ENCODE assay signal across 28 mouse cellular contexts in genomic region chr5:119785959-119786358, GRCm38 (mm10). TPM values are rescaled to one million over a fixed set of nuclear protein-coding genes. Genes with fewer than 3 reads are reported as not detected.
DNase-seq lines count a peak whose midpoint lies in the region; ATAC-seq and TF ChIP-seq lines count a peak whose summit lies in the region.
"Had no signal": no experiment of that assay in that cellular context is flagged by ENCODE, and none has a peak within 500 bp of the region (broad histone marks: within the 10 kb centered on the region; RNA-seq: fewer than 3 reads in every experiment).

No protein-coding gene starts in this region.

- no peak overlapping the region for H3K9ac ChIP-seq in heart, adult 2 months (ENCODE audit: low read depth, low read length)
- H3K9ac ChIP-seq in liver, postnatal 0 days (replicated peaks), result no peak overlapping the region
- H3K9ac ChIP-seq in liver, embryonic 11.5 days (ENCODE audit: low read depth, low read length), result no peak overlapping the region
- no peak overlapping the region for H3K9ac ChIP-seq in neural tube, embryonic 15.5 days (replicated peaks)
- H3K9ac ChIP-seq: embryonic facial prominence, embryonic 13.5 days; forebrain, embryonic 15.5 days; hindbrain, embryonic 12.5 days; neural tube, embryonic 12.5 days had no signal

- no peak for TF ChIP-seq EP300 in heart, adult 2 months (IDR thresholded peaks at IDR 0.05; ENCODE audit: insufficient read depth, low read depth, low read length)
- no peak for TF ChIP-seq EP300 in liver, postnatal 0 days (IDR thresholded peaks at IDR 0.05; ENCODE audit: low read depth)

- ATAC-seq in liver, postnatal 0 days, result no peak
- no peak for ATAC-seq in liver, embryonic 11.5 days (replicated peaks; ENCODE audit: low FRiP score)
- ATAC-seq in neural tube, embryonic 15.5 days (ENCODE audit: low FRiP score), result no peak
- ATAC-seq: activated CD4-positive, CD25-positive, alpha-beta regulatory T cell, adult 4 months; CD4-positive, CD25-positive, alpha-beta regulatory T cell, adult 4 months; forebrain, embryonic 15.5 days had no signal

- no peak overlapping the region for H3K27ac ChIP-seq in heart, adult 2 months
- H3K27ac ChIP-seq in liver, postnatal 0 days (ENCODE audit: low read depth), result no peak overlapping the region
- no peak overlapping the region for H3K27ac ChIP-seq in liver, embryonic 11.5 days (ENCODE audit: low read depth, low read length)
- H3K27ac ChIP-seq in neural tube, embryonic 15.5 days (replicated peaks), result no peak overlapping the region
- H3K27ac ChIP-seq: embryonic facial prominence, embryonic 13.5 days; forebrain, embryonic 15.5 days; heart, embryonic 10.5 days; hindbrain, embryonic 12.5 days; macrophage; midbrain, embryonic 10.5 days; neural tube, embryonic 12.5 days had no signal

- H3K9me3 ChIP-seq in liver, postnatal 0 days (ENCODE audit: low read length), result no peaks in the 10 kb centered on the region
- H3K9me3 ChIP-seq in liver, embryonic 11.5 days (ENCODE audit: control insufficient read depth, low read length), result peaks cover 5% of the 10 kb centered on the region
- H3K9me3 ChIP-seq in neural tube, embryonic 15.5 days (replicated peaks), result no peaks in the 10 kb centered on the region
- H3K9me3 ChIP-seq: embryonic facial prominence, embryonic 13.5 days; forebrain, embryonic 15.5 days; heart, embryonic 10.5 days; hindbrain, embryonic 12.5 days had no signal

- no peak overlapping the region for H3K4me2 ChIP-seq in liver, postnatal 0 days (ENCODE audit: low read depth, low read length)
- no peak overlapping the region for H3K4me2 ChIP-seq in liver, embryonic 11.5 days
- H3K4me2 ChIP-seq in neural tube, embryonic 15.5 days, result no peak overlapping the region
- H3K4me2 ChIP-seq: embryonic facial prominence, embryonic 13.5 days; forebrain, embryonic 15.5 days; hindbrain, embryonic 12.5 days; neural tube, embryonic 12.5 days had no signal

- H3K79me2 ChIP-seq in heart, adult 2 months (replicated peaks; ENCODE audit: control insufficient read depth, insufficient read depth, low read length), result no peaks in the 10 kb centered on the region

- no peak overlapping the region for H3K4me3 ChIP-seq in heart, adult 2 months
- H3K4me3 ChIP-seq in liver, postnatal 0 days (ENCODE audit: low read depth, low read length), result no peak overlapping the region
- no peak overlapping the region for H3K4me3 ChIP-seq in liver, embryonic 11.5 days (ENCODE audit: low read depth, low read length)
- H3K4me3 ChIP-seq in neural tube, embryonic 15.5 days (replicated peaks), result no peak overlapping the region
- H3K4me3 ChIP-seq: embryonic facial prominence, embryonic 13.5 days; forebrain, embryonic 15.5 days; heart, embryonic 10.5 days; hindbrain, embryonic 12.5 days; midbrain, embryonic 10.5 days; neural tube, embryonic 12.5 days had no signal

- TF ChIP-seq POLR2A in heart, adult 2 months (IDR thresholded peaks at IDR 0.05; ENCODE audit: insufficient read depth, low read depth, low read length), result no peak

- peak; percentile 27 for TF ChIP-seq CTCF in heart, adult 2 months (IDR thresholded peaks at IDR 0.05)
- peak; percentile 13; the same call in 1 of the 2 replicates for TF ChIP-seq CTCF in liver, postnatal 0 days (IDR thresholded peaks at IDR 0.05; ENCODE audit: low read depth)

- no peaks in the 10 kb centered on the region for H3K4me1 ChIP-seq in heart, adult 2 months (ENCODE audit: control insufficient read depth, insufficient read depth, low read length)
- no peaks in the 10 kb centered on the region for H3K4me1 ChIP-seq in liver, postnatal 0 days (ENCODE audit: insufficient read depth)
- H3K4me1 ChIP-seq in liver, embryonic 11.5 days (replicated peaks; ENCODE audit: control insufficient read depth, insufficient read depth, low read length), result no peaks in the 10 kb centered on the region
- H3K4me1 ChIP-seq in neural tube, embryonic 15.5 days, result no peaks in the 10 kb centered on the region
- H3K4me1 ChIP-seq: embryonic facial prominence, embryonic 13.5 days; forebrain, embryonic 15.5 days; heart, embryonic 10.5 days; hindbrain, embryonic 12.5 days; midbrain, embryonic 10.5 days; neural tube, embryonic 12.5 days had no signal

- H3K27me3 ChIP-seq in heart, adult 2 months (ENCODE audit: control insufficient read depth, insufficient read depth, low read length), result no peaks in the 10 kb centered on the region
- H3K27me3 ChIP-seq in liver, postnatal 0 days (ENCODE audit: insufficient read depth, low read length), result 0 out of 2 replicates have a peak, but pooled peaks cover 3% of the 10 kb centered on the region
- H3K27me3 ChIP-seq in liver, embryonic 11.5 days (replicated peaks; ENCODE audit: control insufficient read depth, insufficient read depth, low read length), result peaks cover 2% of the 10 kb centered on the region; the same call in 1 of the 2 replicates
- H3K27me3 ChIP-seq in neural tube, embryonic 15.5 days (replicated peaks), result peaks cover 39% of the 10 kb centered on the region
- H3K27me3 ChIP-seq: forebrain, embryonic 15.5 days had no signal

- intact Hi-C loops in heart, adult 2 months (cut with DNase I), result no loop called here
- intact Hi-C loops in heart, postnatal 36 days (cut with DNase I), result no loop called here

- 85% methylated on average over 7 of the region's 7 CpGs for WGBS in heart, adult 2 months
- WGBS in liver, postnatal 0 days (ENCODE audit: insufficient replicate concordance), result 76% methylated on average over 7 of the region's 7 CpGs
- WGBS in liver, embryonic 11.5 days, result 88% methylated on average over 7 of the region's 7 CpGs
- 93% methylated on average over 7 of the region's 7 CpGs for WGBS in neural tube, embryonic 15.5 days

- no peaks in the 10 kb centered on the region for H3K36me3 ChIP-seq in heart, adult 2 months (ENCODE audit: control insufficient read depth, insufficient read depth, low read length)
- no peaks in the 10 kb centered on the region for H3K36me3 ChIP-seq in liver, postnatal 0 days (replicated peaks; ENCODE audit: insufficient read depth, low read length)
- H3K36me3 ChIP-seq in liver, embryonic 11.5 days (ENCODE audit: control insufficient read depth, insufficient read depth, low read length), result no peaks in the 10 kb centered on the region
- no peaks in the 10 kb centered on the region for H3K36me3 ChIP-seq in neural tube, embryonic 15.5 days
- H3K36me3 ChIP-seq: embryonic facial prominence, embryonic 13.5 days; forebrain, embryonic 15.5 days; heart, embryonic 10.5 days; hindbrain, embryonic 12.5 days; midbrain, embryonic 10.5 days; neural tube, embryonic 12.5 days had no signal

- DNase-seq in heart, adult 2 months, result no peak
- no peak for DNase-seq in heart, postnatal 36 days
- no peak for DNase-seq in liver, postnatal 0 days
- DNase-seq in liver, embryonic 11.5 days (ENCODE audit: low spot score), result no peak
- DNase-seq in thymus, postnatal 4 days, result peak; percentile 24
- DNase-seq in thymus, postnatal 0 days (ENCODE audit: low spot score), result no peak
- no peak for DNase-seq in cerebellum, adult 18-20 months
- DNase-seq: adrenal gland, postnatal 10 days; cerebellum, postnatal 14 days; gastrocnemius, postnatal 36 days; heart, postnatal 10 days; kidney, adult 8-10 months; layer of hippocampus, postnatal 36 days; lung, adult 2 months; right cerebral cortex, adult 18-20 months; thymus, postnatal 36 days had no signal

RNA-seq across cellular contexts. Expression of gene Tbx5, which starts 46.5 kb away (rescaled TPM):
- 10 to 100 TPM; 22.6 to 36.9 TPM for total RNA-seq in heart, adult 2 months (2021)
- 26.5 and 27.0 TPM in 2 replicates for polyA plus RNA-seq in heart, adult 2 months (2012; rRNA removed)
- total RNA-seq in heart, postnatal 36 days (2021), result 10 to 100 TPM; 26.5 to 40.1 TPM
- polyA plus RNA-seq in liver, postnatal 0 days (2015; fragmentation: Nextera tagmentation; extraction: Ambion mirVana), result not detected in 2 replicates
- 3.6 and 5.7 TPM in 2 replicates for polyA plus RNA-seq in liver, embryonic 11.5 days (2014; fragmentation: Nextera tagmentation; extraction: Ambion mirVana)
- polyA plus RNA-seq in thymus, postnatal 0 days (2015; fragmentation: Nextera tagmentation; extraction: Ambion mirVana), result 0.05 and 0.08 TPM in 2 replicates
- polyA plus RNA-seq in neural tube, embryonic 15.5 days (2015; fragmentation: Nextera tagmentation; extraction: Ambion mirVana), result 0.10 and 0.19 TPM in 2 replicates
- total RNA-seq: gastrocnemius, postnatal 36 days; layer of hippocampus, adult 18-20 months; layer of hippocampus, postnatal 36 days; left cerebral cortex, postnatal 14 days had no signal
- polyA plus RNA-seq: activated CD4-positive, CD25-positive, alpha-beta regulatory T cell, adult 4 months; CD4-positive, CD25-positive, alpha-beta regulatory T cell, adult 4 months; forebrain, embryonic 15.5 days; macrophage; neural tube, embryonic 12.5 days had no signal
